Mouse (Mus musculus): Measurements from ENCODE around the gene Colgalt1.

DNA sequence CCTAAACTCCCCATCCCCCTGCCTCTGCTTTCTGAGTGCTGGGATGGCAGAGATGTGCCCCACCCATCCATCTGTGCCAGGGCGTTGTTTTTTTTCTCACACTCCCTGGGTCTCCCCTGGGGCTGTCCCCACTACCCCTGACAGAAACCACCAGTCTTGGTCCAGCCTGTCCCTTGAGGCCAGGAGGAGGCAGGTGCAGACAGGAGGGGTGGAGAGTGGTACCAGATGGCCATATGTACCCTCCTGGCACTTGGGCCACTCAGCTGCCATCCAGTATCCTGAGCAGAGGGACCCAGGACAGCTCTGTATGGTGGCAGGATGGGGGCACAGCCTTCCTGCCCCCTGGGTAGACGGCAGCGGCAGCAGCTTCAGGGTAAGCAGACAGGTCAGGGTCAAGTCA is 13.3 kb upstream of the Colgalt1 start, which contains the start of gene Fam129c:
- TF ChIP-seq CTCF (conservative IDR thresholded peaks at IDR 0.05 in 1 of 2, IDR thresholded peaks at IDR 0.05 in 1 of 2; ENCODE audit: low read depth in 2 of 2, low read length in 2 of 2) (no peak), TBP (conservative IDR thresholded peaks at IDR 0.05; ENCODE audit: low read depth, low read length) (peak; percentile 67)

Measured in CH12.LX (cell line).